Mouse (Mus musculus) embryonic facial prominence, embryonic 15.5 days (tissue): ENCODE results near the gene Ifitm3. TPM values are rescaled to one million over a fixed set of nuclear protein-coding genes. Genes with fewer than 3 reads are reported as not detected.
"Not testable (repeated sequence)": the region's sequence is repeated elsewhere in the genome, so short reads cannot be mapped to it uniquely, and the experiment has no call there.

Source experiments
- ATAC-seq: fragments of 200-750 bp; cut with Nextera tagmentation; 2 replicates; pipeline ENCODE4 v1.8.0; 2017; ENCODE audit warnings: low read depth, moderate TSS enrichment; ENCODE audit not compliant: insufficient number of reproducible peaks, low FRiP score, low TSS enrichment
- H3K27ac ChIP-seq: fragments of 300-500 bp; sonication (generic); replicated peaks from 2 replicates; pipeline ENCODE4 v1.5.1; 2015; ENCODE audit warnings: mild to moderate bottlenecking, inconsistent platforms
- H3K27me3 ChIP-seq: fragments of 300-500 bp; sonication (generic); 2 replicates; pipeline ENCODE4 v1.6.1; 2015; ENCODE audit warnings: inconsistent platforms
- H3K36me3 ChIP-seq: fragments of 300-500 bp; sonication (generic); 2 replicates; pipeline ENCODE4 v1.6.1; 2015; ENCODE audit warnings: mild to moderate bottlenecking, inconsistent platforms
- H3K4me1 ChIP-seq: fragments of 300-500 bp; sonication (generic); 2 replicates; pipeline ENCODE4 v1.6.1; 2015; ENCODE audit warnings: inconsistent platforms
- H3K4me2 ChIP-seq: fragments of 300-500 bp; sonication (generic); replicated peaks from 2 replicates; pipeline ENCODE4 v1.6.1; 2015; ENCODE audit warnings: mild to moderate bottlenecking, inconsistent platforms
- H3K4me3 ChIP-seq: fragments of 300-500 bp; sonication (generic); replicated peaks from 2 replicates; pipeline ENCODE4 v1.5.1; 2015; ENCODE audit warnings: mild to moderate bottlenecking, inconsistent platforms
- H3K9ac ChIP-seq: fragments of 300-500 bp; sonication (generic); 2 replicates; pipeline ENCODE4 v1.6.1; 2015; ENCODE audit warnings: inconsistent platforms
- H3K9me3 ChIP-seq: fragments of 300-500 bp; sonication (generic); replicated peaks from 2 replicates; pipeline ENCODE4 v1.6.1; 2016; ENCODE audit warnings: inconsistent platforms
- WGBS: fragments of 180-500 bp; shearing (Covaris S2); methylation state at CpG from one replicate; pipeline ENCODE4 v1.1.7; 2015; 5-methylcytosine and 5-hydroxymethylcytosine counted together
- polyA plus RNA-seq: library from polyadenylated mRNA; unstranded; fragments of >200 nt; fragmentation: Nextera tagmentation; extraction: Ambion mirVana; gene quantifications from 2 replicates; pipeline ENCODE4 v1.2.1, GENCODE M21; 2015

The Ifitm3 gene
- polyA plus RNA-seq, 1 experiment from 2014 or later = 204 TPM

- H3K36me3 ChIP-seq = no peaks in the 10 kb centered on the region
- H3K4me1 ChIP-seq = peaks cover 23% of the 10 kb centered on the region
- no peaks in the 10 kb centered on the region for H3K9me3 ChIP-seq
- peak overlapping the region; percentile 96 for H3K27ac ChIP-seq
- H3K4me3 ChIP-seq = peak overlapping the region; percentile 36
- no peaks in the 10 kb centered on the region for H3K27me3 ChIP-seq
- peak overlapping the region; percentile 15; the same call in 1 of the 2 replicates for H3K9ac ChIP-seq
- H3K4me2 ChIP-seq = peak overlapping the region; percentile 80
- 8% methylated on average over 15 of the region's 19 CpGs for WGBS
- peak; percentile 91 for ATAC-seq
These were observed 37.1 kb upstream of the Ifitm3 start for GRCm38 (mm10) chr7:141047581-141048225.

DNA sequence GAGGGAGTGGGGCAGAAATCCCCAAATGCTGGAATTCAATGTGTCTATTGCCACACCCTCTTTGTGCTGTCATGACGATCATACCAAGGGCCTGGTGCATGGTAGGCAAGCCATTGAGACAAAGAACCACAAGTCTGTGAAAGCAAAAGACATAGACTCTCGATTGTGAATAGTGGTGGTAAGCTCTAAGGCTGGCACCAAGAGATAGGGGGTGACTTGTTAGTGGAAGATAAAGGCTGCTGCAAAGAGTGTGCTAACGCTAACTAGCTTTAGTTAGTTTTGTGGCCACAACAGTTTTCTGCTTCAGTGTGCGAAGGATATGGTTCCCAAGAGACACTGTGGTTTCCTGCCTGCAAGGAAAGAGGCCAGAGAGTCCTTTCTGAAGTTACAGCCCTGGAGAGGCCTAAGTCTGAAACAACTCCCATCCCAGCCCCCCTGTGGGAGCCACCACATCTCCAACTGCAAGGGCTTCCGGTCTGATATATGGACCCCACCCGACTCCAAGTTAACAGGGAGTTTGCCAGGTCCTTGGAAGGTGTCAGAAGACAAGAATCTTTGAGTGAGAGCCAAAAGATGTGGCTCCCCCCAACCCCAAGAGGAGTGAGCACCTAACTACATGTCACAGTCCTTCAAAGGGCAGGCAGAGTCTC lies 36.5 kb upstream of the Ifitm3 start:
- Histone ChIP-seq H3K4me2 (peak overlapping the region; percentile 80), H3K27me3 (no peaks in the 10 kb centered on the region), H3K36me3 (no peaks in the 10 kb centered on the region), H3K4me3 (0 out of 2 replicates have a peak overlapping the region, but pooled peaks have one; percentile 1), H3K9ac (no peak overlapping the region), H3K9me3 (no peaks in the 10 kb centered on the region), H3K4me1 (peaks cover 23% of the 10 kb centered on the region), H3K27ac (peak overlapping the region; percentile 96)
- WGBS = 59% methylated on average over 6 of the region's 6 CpGs
- ATAC-seq = no peak

GRCm38 (mm10) chr7:141042539-141042938 lies 32.0 kb upstream of the Ifitm3 start:
- no peaks in the 10 kb centered on the region for H3K27me3 ChIP-seq
- no peak overlapping the region for H3K4me2 ChIP-seq
- no peak overlapping the region for H3K9ac ChIP-seq
- WGBS = 38% methylated on average over 4 of the region's 4 CpGs
- H3K4me1 ChIP-seq = peaks cover 27% of the 10 kb centered on the region
- no peaks in the 10 kb centered on the region for H3K9me3 ChIP-seq
- H3K36me3 ChIP-seq = no peaks in the 10 kb centered on the region
- peak overlapping the region; percentile 74 for H3K27ac ChIP-seq
- no peak for ATAC-seq
- H3K4me3 ChIP-seq = no peak overlapping the region

- H3K9me3 ChIP-seq = no peaks in the 10 kb centered on the region
- H3K36me3 ChIP-seq = no peaks in the 10 kb centered on the region
- H3K4me2 ChIP-seq = no peak overlapping the region
- H3K27ac ChIP-seq = peak overlapping the region; percentile 92
- WGBS = 6% methylated on average over 5 of the region's 5 CpGs
- H3K4me1 ChIP-seq = peaks cover 19% of the 10 kb centered on the region
- peak; percentile 82 for ATAC-seq
- no peak overlapping the region for H3K4me3 ChIP-seq
- no peak overlapping the region for H3K9ac ChIP-seq
- H3K27me3 ChIP-seq = no peaks in the 10 kb centered on the region
These were observed 31.1 kb upstream of the Ifitm3 start for GRCm38 (mm10) chr7:141041661-141042060.

DNA sequence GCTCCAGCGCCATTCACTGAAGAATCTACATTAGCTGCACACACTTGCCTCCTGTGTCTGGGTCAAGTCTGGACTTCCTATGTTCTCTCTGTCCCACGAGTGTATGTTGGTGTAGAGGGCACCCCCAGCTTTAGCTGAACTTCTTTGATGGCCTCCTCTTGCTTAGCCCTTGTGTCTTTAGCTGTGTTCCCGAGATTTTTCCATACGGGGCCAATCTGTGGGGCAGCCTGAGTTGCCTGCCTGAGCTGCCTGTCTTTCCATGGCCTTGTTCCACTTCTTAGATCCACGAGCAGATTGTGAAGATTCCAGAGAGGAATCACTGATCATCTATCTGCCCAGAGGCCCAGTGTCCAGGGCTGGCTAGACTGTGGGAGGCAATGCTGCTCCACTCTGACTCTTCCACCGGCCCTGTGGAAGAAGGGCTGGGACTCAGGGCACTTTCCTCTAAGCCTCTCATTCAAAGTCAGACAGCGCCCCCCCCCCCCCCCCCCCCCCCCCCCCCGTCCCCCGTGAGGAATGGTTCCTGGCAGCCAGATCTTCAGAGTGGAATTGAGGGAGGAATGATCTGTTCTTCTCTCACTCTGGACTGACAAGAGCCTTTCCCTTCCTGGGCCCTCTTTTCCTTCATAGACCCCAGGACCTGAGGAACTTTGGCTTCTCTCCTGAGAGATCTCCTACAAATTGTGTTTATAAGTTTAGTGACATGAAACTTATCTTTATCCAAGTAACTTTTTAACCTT lies 30.5 kb upstream of the Ifitm3 start:
- WGBS = 27% methylated on average over 6 of the region's 9 CpGs
- Histone ChIP-seq H3K36me3 (no peaks in the 10 kb centered on the region), H3K27me3 (no peaks in the 10 kb centered on the region), H3K4me2 (0 out of 2 replicates have a peak overlapping the region, but pooled peaks have one; percentile 12), H3K27ac (peak overlapping the region; percentile 92), H3K4me1 (peaks cover 18% of the 10 kb centered on the region), H3K9ac (no peak overlapping the region), H3K9me3 (no peaks in the 10 kb centered on the region), H3K4me3 (no peak overlapping the region)
- ATAC-seq = no peak; the same call in 1 of the 2 replicates

GRCm38 (mm10) chr7:141039386-141040107 lies 29.0 kb upstream of the Ifitm3 start:
- Histone ChIP-seq H3K9ac (no peak overlapping the region), H3K36me3 (no peaks in the 10 kb centered on the region), H3K4me1 (peaks cover 18% of the 10 kb centered on the region), H3K9me3 (no peaks in the 10 kb centered on the region), H3K4me3 (no peak overlapping the region), H3K27me3 (no peaks in the 10 kb centered on the region), H3K4me2 (no peak overlapping the region), H3K27ac (no peak overlapping the region)
- no peak for ATAC-seq
- 89% methylated on average over 4 of the region's 4 CpGs for WGBS

DNA sequence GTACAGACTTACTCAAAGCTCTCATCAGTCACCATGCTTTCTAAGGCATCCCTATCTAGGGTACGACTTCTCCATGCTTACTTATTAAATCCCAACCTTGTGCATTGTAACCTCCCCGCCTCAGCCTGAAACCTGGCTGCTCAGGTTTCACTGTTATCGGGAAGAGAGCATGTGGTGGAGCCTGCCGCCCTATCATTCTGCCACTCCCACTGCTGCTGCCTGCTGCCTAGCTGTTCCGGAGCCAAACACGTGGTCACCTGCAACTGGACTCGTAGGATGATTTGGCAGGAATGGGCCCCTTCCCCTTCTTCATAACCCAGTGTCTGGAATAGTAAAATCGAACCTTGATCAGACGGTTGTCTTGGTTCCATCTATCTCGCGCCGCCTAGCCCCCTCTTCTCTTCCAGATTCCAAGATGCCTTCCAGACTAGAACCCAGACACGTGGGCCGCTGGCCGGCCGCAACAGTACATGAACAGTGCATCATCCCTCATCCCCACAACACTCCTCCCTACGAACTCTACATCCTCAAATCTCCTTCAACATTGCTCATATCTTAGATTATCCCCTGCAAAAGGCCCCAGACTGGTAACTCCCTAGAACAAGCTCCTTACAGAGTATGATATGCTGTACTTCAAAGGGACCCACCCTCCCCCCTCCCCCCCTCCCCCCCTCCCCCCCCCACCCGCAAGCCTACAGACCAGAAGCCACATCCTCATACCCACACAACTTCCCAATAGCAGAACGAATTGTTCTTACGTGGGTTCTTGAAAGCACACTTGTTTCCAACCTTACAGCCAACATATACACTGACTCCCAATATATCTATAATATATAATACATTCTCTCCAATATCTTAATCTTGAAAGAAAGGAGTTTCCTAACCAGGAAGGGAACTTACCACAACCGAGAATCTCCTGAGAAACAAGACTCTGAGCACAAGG lies 27.8 kb upstream of the Ifitm3 start:
- H3K4me2 ChIP-seq = no peak overlapping the region
- no peak overlapping the region for H3K27ac ChIP-seq
- no peaks in the 10 kb centered on the region for H3K36me3 ChIP-seq
- ATAC-seq = no peak
- no peaks in the 10 kb centered on the region for H3K27me3 ChIP-seq
- H3K4me3 ChIP-seq = no peak overlapping the region
- WGBS = 72% methylated on average over 20 of the region's 21 CpGs
- H3K9me3 ChIP-seq = no peaks in the 10 kb centered on the region
- H3K4me1 ChIP-seq = peaks cover 19% of the 10 kb centered on the region
- H3K9ac ChIP-seq = no peak overlapping the region

DNA sequence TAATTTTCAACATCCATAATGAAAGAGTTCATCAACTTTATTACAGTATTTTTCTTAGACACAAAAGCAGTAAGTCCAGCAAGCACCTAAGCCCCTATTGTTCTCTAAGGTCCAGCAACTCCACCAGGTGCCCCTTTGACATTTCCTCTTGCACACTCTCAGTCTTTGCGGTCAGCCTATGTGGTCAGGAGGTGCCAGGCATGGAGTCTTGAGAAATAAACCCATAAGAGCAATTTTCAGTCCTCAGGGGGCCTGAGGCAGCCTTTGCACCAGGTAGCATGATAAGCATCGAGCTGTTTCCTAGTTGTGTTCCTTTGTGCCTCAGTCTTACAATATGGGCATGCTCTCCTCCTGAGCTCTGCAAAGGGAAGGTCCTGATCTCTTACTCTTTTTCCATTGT lies 26.1 kb upstream of the Ifitm3 start:
- H3K9ac ChIP-seq = not testable (repeated sequence)

GRCm38 (mm10) chr7:141032458-141033167 lies 22.0 kb upstream of the Ifitm3 start:
- Histone ChIP-seq H3K27me3 (no peaks in the 10 kb centered on the region), H3K27ac (no peak overlapping the region), H3K4me2 (no peak overlapping the region), H3K9me3 (no peaks in the 10 kb centered on the region), H3K4me1 (peaks cover 3% of the 10 kb centered on the region; the same call in 1 of the 2 replicates), H3K36me3 (no peaks in the 10 kb centered on the region), H3K9ac (no peak overlapping the region), H3K4me3 (no peak overlapping the region)
- peak; percentile 47; the same call in 1 of the 2 replicates for ATAC-seq
- WGBS = 67% methylated on average over 9 of the region's 9 CpGs

More for the DNA sequence above, 26.1 kb upstream of the Ifitm3 start:
- WGBS = 87% methylated on average over 1 of the region's 2 CpGs
- not testable (repeated sequence) for H3K4me2 ChIP-seq, ATAC-seq, H3K36me3 ChIP-seq, H3K27me3 ChIP-seq, H3K9me3 ChIP-seq, H3K27ac ChIP-seq, H3K4me3 ChIP-seq
- H3K4me1 ChIP-seq = peaks cover 11% of the 10 kb centered on the region

- Histone ChIP-seq H3K36me3 (no peaks in the 10 kb centered on the region), H3K4me1 (peaks cover 3% of the 10 kb centered on the region; the same call in 1 of the 2 replicates), H3K27me3 (no peaks in the 10 kb centered on the region), H3K4me3 (no peak overlapping the region), H3K27ac (no peak overlapping the region), H3K9ac (no peak overlapping the region), H3K4me2 (no peak overlapping the region), H3K9me3 (no peaks in the 10 kb centered on the region)
- ATAC-seq = no peak
- 48% methylated on average over 3 of the region's 3 CpGs for WGBS
These were observed 19.8 kb upstream of the Ifitm3 start for GRCm38 (mm10) chr7:141030390-141030789.
